Mouse (Mus musculus): ENCODE data around the gene Nt5dc2. TPM values are rescaled to one million over a fixed set of nuclear protein-coding genes. Genes with fewer than 3 reads are reported as not detected.

Nt5dc2 gene
- polyA plus RNA-seq (2014; fragmentation: Illumina TruSeq; extraction: RNeasy Lipid Tissue Mini Kit (QIAGEN cat#74804); ENCODE audit: low read depth, low replicate concordance) = 1.1 TPM

GRCm38 (mm10) chr14:31130236-31131220, at the start of gene Nt5dc2:
Gene Nt5dc2 (plus strand): TSS chr14:31131053.

GRCm38 (mm10) chr14:31128826-31129219, 2.0 kb upstream of the Nt5dc2 start, which contains the start of gene Smim4:
Gene Smim4 (minus strand): TSS chr14:31128956.

GRCm38 (mm10) chr14:31168425-31168824, 37.6 kb downstream of the Nt5dc2 start, which contains the start of gene Stab1:
Gene Stab1 (minus strand): TSS chr14:31168641.

Other genes starting within 250 kb of the Nt5dc2 start
- gene Itih4, start 244.6 kb upstream of the Nt5dc2 start, polyA plus RNA-seq (2014; fragmentation: Illumina TruSeq; extraction: RNeasy Lipid Tissue Mini Kit (QIAGEN cat#74804); ENCODE audit: low read depth, low replicate concordance) = not detected
- gene Itih3, start 207.3 kb upstream of the Nt5dc2 start, polyA plus RNA-seq (2014; fragmentation: Illumina TruSeq; extraction: RNeasy Lipid Tissue Mini Kit (QIAGEN cat#74804); ENCODE audit: low read depth, low replicate concordance) = 0.53 TPM
- gene Itih1, start 187.8 kb upstream of the Nt5dc2 start, polyA plus RNA-seq (2014; fragmentation: Illumina TruSeq; extraction: RNeasy Lipid Tissue Mini Kit (QIAGEN cat#74804); ENCODE audit: low read depth, low replicate concordance) = 0.12 TPM
- 20.6 TPM for gene Nek4, start 179.7 kb upstream of the Nt5dc2 start, polyA plus RNA-seq (2014; fragmentation: Illumina TruSeq; extraction: RNeasy Lipid Tissue Mini Kit (QIAGEN cat#74804); ENCODE audit: low read depth, low replicate concordance)
- 76.0 TPM for gene Glt8d1, start 129.7 kb upstream of the Nt5dc2 start, polyA plus RNA-seq (2014; fragmentation: Illumina TruSeq; extraction: RNeasy Lipid Tissue Mini Kit (QIAGEN cat#74804); ENCODE audit: low read depth, low replicate concordance)
- gene Spcs1, start 129.4 kb upstream of the Nt5dc2 start, polyA plus RNA-seq (2014; fragmentation: Illumina TruSeq; extraction: RNeasy Lipid Tissue Mini Kit (QIAGEN cat#74804); ENCODE audit: low read depth, low replicate concordance) = 429 TPM
- gene Pbrm1, start 111.9 kb upstream of the Nt5dc2 start, polyA plus RNA-seq (2014; fragmentation: Illumina TruSeq; extraction: RNeasy Lipid Tissue Mini Kit (QIAGEN cat#74804); ENCODE audit: low read depth, low replicate concordance) = 62.8 TPM
- 90.1 TPM for gene Gnl3, start 111.9 kb upstream of the Nt5dc2 start, polyA plus RNA-seq (2014; fragmentation: Illumina TruSeq; extraction: RNeasy Lipid Tissue Mini Kit (QIAGEN cat#74804); ENCODE audit: low read depth, low replicate concordance)
- 24.4 TPM for gene Smim4, start 2.1 kb upstream of the Nt5dc2 start, polyA plus RNA-seq (2014; fragmentation: Illumina TruSeq; extraction: RNeasy Lipid Tissue Mini Kit (QIAGEN cat#74804); ENCODE audit: low read depth, low replicate concordance)
- gene Stab1, start 37.6 kb downstream of the Nt5dc2 start, polyA plus RNA-seq (2014; fragmentation: Illumina TruSeq; extraction: RNeasy Lipid Tissue Mini Kit (QIAGEN cat#74804); ENCODE audit: low read depth, low replicate concordance) = 0.97 TPM
- gene Tnnc1, start 77.3 kb downstream of the Nt5dc2 start, polyA plus RNA-seq (2014; fragmentation: Illumina TruSeq; extraction: RNeasy Lipid Tissue Mini Kit (QIAGEN cat#74804); ENCODE audit: low read depth, low replicate concordance) = not detected
- 54.5 TPM for gene Nisch, start 85.9 kb downstream of the Nt5dc2 start, polyA plus RNA-seq (2014; fragmentation: Illumina TruSeq; extraction: RNeasy Lipid Tissue Mini Kit (QIAGEN cat#74804); ENCODE audit: low read depth, low replicate concordance)
- gene Sema3g, start 86.8 kb downstream of the Nt5dc2 start, polyA plus RNA-seq (2014; fragmentation: Illumina TruSeq; extraction: RNeasy Lipid Tissue Mini Kit (QIAGEN cat#74804); ENCODE audit: low read depth, low replicate concordance) = 6.5 TPM
- gene Phf7, start 120.3 kb downstream of the Nt5dc2 start, polyA plus RNA-seq (2014; fragmentation: Illumina TruSeq; extraction: RNeasy Lipid Tissue Mini Kit (QIAGEN cat#74804); ENCODE audit: low read depth, low replicate concordance) = 15.3 TPM
- gene Bap1, start 120.4 kb downstream of the Nt5dc2 start, polyA plus RNA-seq (2014; fragmentation: Illumina TruSeq; extraction: RNeasy Lipid Tissue Mini Kit (QIAGEN cat#74804); ENCODE audit: low read depth, low replicate concordance) = 5.7 TPM
- gene Dnah1, start 192.8 kb downstream of the Nt5dc2 start, polyA plus RNA-seq (2014; fragmentation: Illumina TruSeq; extraction: RNeasy Lipid Tissue Mini Kit (QIAGEN cat#74804); ENCODE audit: low read depth, low replicate concordance) = not detected
- gene Capn7, start 205.6 kb downstream of the Nt5dc2 start, polyA plus RNA-seq (2014; fragmentation: Illumina TruSeq; extraction: RNeasy Lipid Tissue Mini Kit (QIAGEN cat#74804); ENCODE audit: low read depth, low replicate concordance) = 114 TPM